ENCODE assay signal across 9 mouse cellular contexts in genomic region chr17:45516488-45516887, GRCm38 (mm10). TPM values are rescaled to one million over a fixed set of nuclear protein-coding genes. Genes with fewer than 3 reads are reported as not detected.
A peak's percentile ranks its signal among the peaks of the same experiment; 100 is the strongest.
DNase-seq lines count a peak whose midpoint lies in the region; ATAC-seq and TF ChIP-seq lines count a peak whose summit lies in the region.
"Had no signal": no experiment of that assay in that cellular context is flagged by ENCODE, and none has a peak within 500 bp of the region (broad histone marks: within the 10 kb centered on the region; RNA-seq: fewer than 3 reads in every experiment).

No protein-coding gene starts in this region.

- H3K36me3 ChIP-seq in G1E (replicated peaks): peaks cover 90% of the 10 kb centered on the region

- no peak overlapping the region for H3K4me3 ChIP-seq in G1E (ENCODE audit: low read depth, low read length)
- H3K4me3 ChIP-seq: heart, embryonic 15.5 days had no signal

- peak; percentile 4; the same call in 1 of the 2 replicates for ATAC-seq in G1E (ENCODE audit: extremely low read depth, insufficient number of reproducible peaks, low FRiP score, poor library complexity, severe bottlenecking)

- H3K27me3 ChIP-seq in G1E (ENCODE audit: insufficient read depth, low read length): no peaks in the 10 kb centered on the region
- H3K27me3 ChIP-seq: heart, embryonic 15.5 days had no signal

- H3K4me1 ChIP-seq in G1E (ENCODE audit: insufficient read depth, low read depth, low read length): peaks cover 12% of the 10 kb centered on the region

- peak; percentile 99 for TF ChIP-seq CTCF in G1E (IDR thresholded peaks at IDR 0.05; ENCODE audit: low read depth, low read length)

- peak; percentile 29 for DNase-seq in G1E (ENCODE audit: low spot score)
- peak; percentile 42 for DNase-seq in brain, embryonic 18.5 days (ENCODE audit: low read depth, low spot score)
- DNase-seq in fibroblast of lung, adult 2 months (ENCODE audit: low read depth): peak; percentile 19
- peak; percentile 75 to 86 for DNase-seq in heart, postnatal 36 days
- peak; percentile 64 for DNase-seq in layer of hippocampus, adult 9-10 months (ENCODE audit: low spot score)
- DNase-seq in lung, postnatal 25 days (ENCODE audit: low spot score): peak; percentile 69
- DNase-seq in retina, embryonic 14.5 days (ENCODE audit: low spot score): peak; percentile 92
- DNase-seq in urinary bladder, adult 18-20 months (ENCODE audit: low spot score in 2 of 2): peak; percentile 29 to 55

- intact Hi-C loops in heart, postnatal 36 days (cut with DNase I): loop anchor here (1.0 to 2.0 kb wide), 2 partner anchors 36 to 126 kb away; no protein-coding TSS in a partner anchor

- no peaks in the 10 kb centered on the region for H3K9me3 ChIP-seq in G1E (replicated peaks)
- H3K9me3 ChIP-seq: heart, embryonic 15.5 days had no signal

RNA-seq across cellular contexts. Expression of gene Tcte1, which starts 6.7 kb away (rescaled TPM):
- total RNA-seq in G1E (2014; fragmentation: Nextera tagmentation) (not detected in 2 replicates), G1E (2017) (0.12 TPM in 1 of 2 replicates, not detected in the other)
- not detected in 2 replicates for polyA plus RNA-seq in G1E (2012)
- total RNA-seq in heart, postnatal 36 days (2021): not detected

RNA-seq across cellular contexts. Expression of gene Aars2, which starts 9.8 kb away (rescaled TPM):
- 6.8 and 17.1 TPM in 2 replicates for total RNA-seq in G1E (2014; fragmentation: Nextera tagmentation)
- total RNA-seq in G1E (2017): 7.8 and 8.7 TPM in 2 replicates
- 34.7 and 43.0 TPM in 2 replicates for polyA plus RNA-seq in G1E (2012)
- total RNA-seq in heart, postnatal 36 days (2021): 10 to 100 TPM; 19.4 to 19.6 TPM

RNA-seq across cellular contexts. Expression of gene Tmem151b, which starts 33.0 kb away (rescaled TPM):
- total RNA-seq in G1E (2014; fragmentation: Nextera tagmentation) (not detected in 2 replicates), G1E (2017) (under 0.01 TPM in 1 of 2 replicates, not detected in the other)
- polyA plus RNA-seq in G1E (2012): not detected in 2 replicates
- total RNA-seq in heart, postnatal 36 days (2021): under 1 TPM in 1 of 2 experiments, not detected in 1; 0.08 TPM

RNA-seq across cellular contexts. Expression of gene Nfkbie, which starts 39.0 kb away (rescaled TPM):
- total RNA-seq in G1E (2014; fragmentation: Nextera tagmentation) (5.1 and 5.9 TPM in 2 replicates), G1E (2017) (11.0 and 11.1 TPM in 2 replicates)
- polyA plus RNA-seq in G1E (2012): 8.6 and 9.2 TPM in 2 replicates
- total RNA-seq in heart, postnatal 36 days (2021): 1 to 10 TPM; 1.4 to 1.5 TPM

RNA-seq across cellular contexts. Expression of gene Spats1, which starts 41.3 kb away (rescaled TPM):
- total RNA-seq in G1E (2014; fragmentation: Nextera tagmentation) (not detected in 2 replicates), G1E (2017) (0.11 and 0.17 TPM in 2 replicates)
- polyA plus RNA-seq in G1E (2012): not detected in 2 replicates
- under 1 TPM in 1 of 2 experiments, not detected in 1; 0.27 TPM for total RNA-seq in heart, postnatal 36 days (2021)

Comparison
In these comparisons a context has a peak if more than half of its experiments do, and no peak if none do; other contexts are left out.
1. DNase-seq: peak in every context shown above with its lines; median percentile 92 in retina, embryonic 14.5 days; 80 in heart, postnatal 36 days; 69 in lung, postnatal 25 days; 64 in layer of hippocampus, adult 9-10 months; 42 in brain, embryonic 18.5 days; 42 in urinary bladder, adult 18-20 months; 29 in G1E; 19 in fibroblast of lung, adult 2 months.